Mouse (Mus musculus): ENCODE measurements around the gene Akap9. TPM values are rescaled to one million over a fixed set of nuclear protein-coding genes. Genes with fewer than 3 reads are reported as not detected.

Akap9 gene
- 10 to 100 TPM; 64.5 to 70.7 TPM for total RNA-seq (2023)

GRCm38 (mm10) chr5:3927801-3928689, at the start of gene Akap9:
TSS of gene Akap9 (plus strand) at chr5:3928054.

DNA sequence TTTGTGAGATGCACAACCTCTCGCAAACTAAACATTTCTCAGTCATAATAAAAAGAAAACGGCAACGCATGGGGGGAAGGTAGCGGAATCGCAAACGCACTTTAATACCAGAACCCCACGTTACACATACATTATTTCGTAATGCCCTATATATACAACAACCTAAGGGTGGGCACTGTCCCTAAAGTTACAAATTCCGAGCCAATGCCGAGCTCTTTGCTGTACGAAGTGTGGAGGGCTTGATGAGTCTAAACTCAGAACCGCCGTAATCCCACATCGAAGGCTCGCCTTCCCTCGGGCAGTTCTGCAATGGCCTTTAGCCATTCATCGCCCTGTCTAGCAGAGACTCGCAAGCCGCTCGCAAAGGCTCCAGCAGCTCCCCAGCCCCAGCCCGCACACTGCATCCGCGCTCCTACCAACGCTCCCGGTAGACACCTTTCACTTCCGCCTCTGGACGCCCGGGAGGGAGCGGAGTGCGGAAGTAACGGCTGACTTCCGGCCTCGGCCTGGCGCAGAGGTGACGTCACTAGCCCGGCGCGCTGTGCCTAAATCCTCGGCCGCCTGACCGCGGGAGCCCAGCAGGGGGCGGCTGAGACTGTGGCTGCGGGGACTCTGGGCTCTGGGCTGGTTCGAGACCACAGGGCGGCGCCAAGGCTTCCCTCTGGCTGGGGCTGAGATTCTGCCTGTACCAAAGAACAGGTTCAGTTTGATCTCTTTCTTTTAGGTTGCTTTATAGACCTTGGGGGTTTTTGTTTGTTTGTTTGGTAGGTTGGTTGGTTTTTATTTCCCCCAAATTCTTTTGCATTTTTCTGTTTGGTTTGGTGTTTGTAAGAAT, 34.2 kb upstream of the Akap9 start, which contains the start of gene Mterf1a:
Gene Mterf1a (minus strand): TSS at position 475 of the 835 bp plus-strand sequence.

GRCm38 (mm10) chr5:4104341-4105040, 176.6 kb downstream of the Akap9 start, which contains the start of gene Cyp51:
TSS of gene Cyp51 (minus strand) at chr5:4104746.

Other genes starting within 250 kb of the Akap9 start
- 10 to 100 TPM; 38.8 to 45.2 TPM for gene Ankib1, start 125.1 kb upstream of the Akap9 start, total RNA-seq (2023)
- 10 to 100 TPM; 50.7 to 54.4 TPM for gene Krit1, start 124.9 kb upstream of the Akap9 start, total RNA-seq (2023)
- gene Lrrd1, start 82.9 kb upstream of the Akap9 start, total RNA-seq (2023), result not detected
- gene Mterf1a, start 34.1 kb upstream of the Akap9 start, total RNA-seq (2023), result 1 to 10 TPM; 5.5 to 6.0 TPM
- gene Cyp51, start 176.7 kb downstream of the Akap9 start, total RNA-seq (2023), result 10 to 100 TPM; 29.1 to 30.2 TPM

Measured in monocyte, adult 59 days (primary cell).